Mouse (Mus musculus) megakaryocyte, embryonic 14.5 days (primary cell): ENCODE measurements around the gene Rbms1.

Experiments used
- FLI1 ChIP-seq: IDR thresholded peaks from 2 replicates; pipeline ENCODE4 v1.6.1; 2012; ENCODE audit warnings: low read length, inconsistent platforms, mixed read lengths
- GATA1 ChIP-seq: IDR thresholded peaks from 3 replicates; pipeline ENCODE4 v1.6.1; 2012; ENCODE audit warnings: mixed read lengths, low read length, inconsistent platforms, borderline replicate concordance

GRCm38 (mm10) chr2:60774501-60774900 lies 188.5 kb downstream of the Rbms1 start:
- no peak for TF ChIP-seq GATA1
- no peak for TF ChIP-seq FLI1
